Mouse (Mus musculus) embryo, embryonic 9.5 days (tissue): ENCODE measurements around the gene Grap2.

Experiments
- DNase-seq: peaks from one replicate; pipeline ENCODE4 v3.0.0-alpha.2; 2017; ENCODE audit errors: extremely low spot score

The Grap2 gene

GRCm38 (mm10) chr15:80601456-80601855, 29.1 kb downstream of the Grap2 start:
- no peak for DNase-seq

- no peak for DNase-seq
Measured at GRCm38 (mm10) chr15:80602487-80602886, 30.1 kb downstream of the Grap2 start.

- DNase-seq, result no peak
Measured at GRCm38 (mm10) chr15:80604026-80604425, 31.6 kb downstream of the Grap2 start.

- no peak for DNase-seq
Measured at GRCm38 (mm10) chr15:80607970-80608369, 35.6 kb downstream of the Grap2 start.

GRCm38 (mm10) chr15:80610335-80610734, 37.9 kb downstream of the Grap2 start:
- DNase-seq, result no peak

- no peak for DNase-seq
Measured at GRCm38 (mm10) chr15:80611478-80611877, 39.1 kb downstream of the Grap2 start.

GRCm38 (mm10) chr15:80613904-80614303, 41.5 kb downstream of the Grap2 start:
- no peak for DNase-seq

GRCm38 (mm10) chr15:80614500-80615289, 42.3 kb downstream of the Grap2 start:
- no peak for DNase-seq

- no peak for DNase-seq
Measured at GRCm38 (mm10) chr15:80615290-80615570, 42.8 kb downstream of the Grap2 start.

GRCm38 (mm10) chr15:80615636-80616383, 43.4 kb downstream of the Grap2 start:
- no peak for DNase-seq

GRCm38 (mm10) chr15:80617839-80618238, 45.4 kb downstream of the Grap2 start:
- DNase-seq, result no peak

GRCm38 (mm10) chr15:80619166-80619565, 46.8 kb downstream of the Grap2 start:
- DNase-seq, result no peak

- no peak for DNase-seq
Measured at GRCm38 (mm10) chr15:80619786-80620185, 47.4 kb downstream of the Grap2 start.

- no peak for DNase-seq
Measured at GRCm38 (mm10) chr15:80620371-80620770, 48.0 kb downstream of the Grap2 start.

- DNase-seq, result no peak
Measured at GRCm38 (mm10) chr15:80623171-80623837, 50.9 kb downstream of the Grap2 start.

GRCm38 (mm10) chr15:80626472-80626871, 54.1 kb downstream of the Grap2 start:
- DNase-seq, result no peak

GRCm38 (mm10) chr15:80630147-80630546, 57.8 kb downstream of the Grap2 start:
- no peak for DNase-seq

GRCm38 (mm10) chr15:80630711-80631110, 58.3 kb downstream of the Grap2 start:
- DNase-seq, result no peak

GRCm38 (mm10) chr15:80631311-80631710, 58.9 kb downstream of the Grap2 start:
- DNase-seq, result no peak

GRCm38 (mm10) chr15:80632280-80632893, 60.0 kb downstream of the Grap2 start:
- DNase-seq, result no peak

- peak; percentile 36 for DNase-seq
Measured at GRCm38 (mm10) chr15:80634391-80635193, 62.2 kb downstream of the Grap2 start.
